Mouse (Mus musculus) bone marrow macrophage, adult 2 months (primary cell): ENCODE measurements at regions not wholly inside any gene's neighbourhood (a gene's known extent, or its start where the extent isn't known, plus 50 kb on each side); places are given as distances from the start of the nearest gene placed in this dataset.

Experiments
- H3K27ac ChIP-seq: 2 replicates; pipeline ENCODE4 v1.5.1; 2012; ENCODE audit warnings: low read depth, low read length; ENCODE audit not compliant: insufficient read depth
- H3K4me1 ChIP-seq: 2 replicates; pipeline ENCODE4 v1.6.1; 2012; ENCODE audit warnings: low read length; ENCODE audit not compliant: control insufficient read depth, insufficient read depth
- H3K4me3 ChIP-seq: 2 replicates; pipeline ENCODE4 v1.5.1; 2012; ENCODE audit warnings: mild to moderate bottlenecking, low read length, moderate library complexity; ENCODE audit not compliant: insufficient read depth
- CTCF ChIP-seq: IDR thresholded peaks from 2 replicates; pipeline ENCODE4 v1.5.1; 2012; ENCODE audit warnings: low read depth, mild to moderate bottlenecking, low read length, moderate library complexity
- POLR2A ChIP-seq: IDR thresholded peaks from 2 replicates; pipeline ENCODE4 v1.6.1; 2012; ENCODE audit warnings: mild to moderate bottlenecking, low read depth, low read length, borderline replicate concordance

GRCm38 (mm10) chr1:137387509-137387908, 427.3 kb upstream of the Nr5a2 start:
- Histone ChIP-seq H3K27ac (no peak overlapping the region), H3K4me1 (no peaks in the 10 kb centered on the region), H3K4me3 (no peak overlapping the region)
- TF ChIP-seq CTCF (no peak), POLR2A (no peak)

- TF ChIP-seq CTCF (no peak), POLR2A (no peak)
- Histone ChIP-seq H3K4me1 (no peaks in the 10 kb centered on the region), H3K27ac (no peak overlapping the region), H3K4me3 (no peak overlapping the region)
Measured at GRCm38 (mm10) chr1:137378072-137378985, 418.1 kb upstream of the Nr5a2 start.

- TF ChIP-seq CTCF (no peak), POLR2A (no peak)
- no peak overlapping the region for H3K27ac ChIP-seq
- H3K4me1 ChIP-seq: no peaks in the 10 kb centered on the region
- H3K4me3 ChIP-seq: no peak overlapping the region
Measured at GRCm38 (mm10) chr1:137376685-137377084, 416.4 kb upstream of the Nr5a2 start.

DNA sequence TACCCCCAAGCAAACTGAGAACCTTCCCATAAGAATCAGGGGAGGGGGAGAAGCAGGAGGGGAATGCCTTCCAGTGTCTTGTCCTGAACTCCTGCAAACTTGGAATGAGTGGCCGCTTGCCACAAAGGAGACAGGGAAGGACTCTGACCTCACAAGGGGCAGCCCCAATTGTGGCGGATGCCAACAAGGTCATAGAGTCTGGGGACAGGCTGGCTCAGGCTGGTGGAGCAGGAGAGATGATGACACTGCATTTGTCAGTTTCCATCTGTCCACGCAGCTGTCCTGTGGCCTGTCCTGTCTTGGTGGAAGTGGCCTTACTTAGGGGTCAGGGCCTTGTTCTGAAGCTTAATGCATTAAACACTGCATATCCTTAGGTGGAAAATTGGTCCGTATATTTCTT, 414.4 kb upstream of the Nr5a2 start:
- Histone ChIP-seq H3K4me3 (no peak overlapping the region), H3K27ac (no peak overlapping the region), H3K4me1 (no peaks in the 10 kb centered on the region)
- TF ChIP-seq CTCF: no peak

DNA sequence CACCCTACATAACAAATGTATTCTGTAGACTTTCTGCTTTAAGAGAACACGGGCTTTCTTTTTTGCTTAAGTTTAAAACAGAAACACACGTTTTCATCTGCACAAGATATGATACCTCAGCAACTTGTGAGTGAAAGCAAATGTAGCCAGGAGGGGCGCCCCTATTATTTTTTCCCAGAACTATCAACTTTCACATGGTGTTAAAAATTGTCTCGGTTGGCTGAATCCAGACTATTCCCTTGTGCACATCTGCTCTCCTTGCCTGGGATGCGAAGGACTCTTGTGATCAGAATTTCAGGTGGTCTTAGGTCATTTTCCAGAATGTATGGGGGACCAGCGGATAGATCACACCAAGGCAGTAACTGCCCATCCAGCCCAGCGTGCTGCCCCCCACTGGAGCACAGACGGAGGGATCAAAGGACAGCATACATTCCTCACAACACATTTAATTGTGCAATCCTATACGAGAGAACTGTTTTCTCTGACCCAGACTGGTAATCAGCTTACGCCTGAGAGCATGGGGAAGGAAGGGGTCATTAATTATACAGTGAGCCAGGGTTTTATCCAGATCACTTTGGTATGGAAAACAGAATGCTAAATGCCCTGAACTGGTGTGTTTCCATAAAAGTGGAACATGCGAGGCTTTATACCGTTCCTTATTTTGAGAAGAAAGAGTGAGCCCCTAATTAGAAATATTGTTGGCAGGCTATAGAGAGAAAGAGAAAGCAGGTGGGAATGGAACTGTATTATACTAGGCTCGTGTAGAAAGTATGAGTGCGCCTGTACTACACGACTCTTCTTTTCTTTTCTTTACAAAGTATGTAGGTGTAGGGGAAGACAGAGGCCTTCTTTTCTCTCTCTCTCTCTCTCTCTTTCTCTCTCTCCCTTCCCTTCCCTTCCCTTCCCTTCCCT, 413.5 kb upstream of the Nr5a2 start:
- no peak overlapping the region for H3K27ac ChIP-seq
- no peaks in the 10 kb centered on the region for H3K4me1 ChIP-seq
- TF ChIP-seq CTCF: no peak
- no peak overlapping the region for H3K4me3 ChIP-seq

GRCm38 (mm10) chr1:137372236-137372635, 412.0 kb upstream of the Nr5a2 start:
- Histone ChIP-seq H3K4me1 (no peaks in the 10 kb centered on the region), H3K4me3 (no peak overlapping the region), H3K27ac (no peak overlapping the region)
- TF ChIP-seq CTCF (no peak), POLR2A (no peak)

- no peak overlapping the region for H3K27ac ChIP-seq
Measured at GRCm38 (mm10) chr1:137364396-137364795, 404.1 kb upstream of the Nr5a2 start.

DNA sequence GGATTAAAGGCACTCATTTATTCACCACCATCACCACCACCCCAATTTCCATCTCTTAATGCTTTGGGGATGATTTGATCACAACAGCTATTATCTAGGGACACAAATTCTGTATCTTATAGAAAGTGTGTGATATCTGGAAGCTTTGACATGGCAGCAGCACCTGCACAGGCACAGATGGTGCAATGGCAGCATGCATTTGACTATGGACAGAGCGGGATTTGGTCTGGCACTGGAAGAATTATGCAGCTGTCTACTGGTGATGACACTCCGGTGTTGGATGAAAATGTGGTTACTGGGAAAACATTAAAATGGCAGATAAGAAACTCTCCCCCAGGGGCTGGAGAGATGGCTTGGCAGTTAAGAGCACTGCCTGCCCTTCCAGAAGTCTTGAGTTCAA, 403.7 kb upstream of the Nr5a2 start:
- Histone ChIP-seq H3K4me1 (no peaks in the 10 kb centered on the region), H3K27ac (no peak overlapping the region)
- TF ChIP-seq POLR2A (no peak), CTCF (no peak)

More at GRCm38 (mm10) chr1:137364396-137364795, 404.1 kb upstream of the Nr5a2 start:
- TF ChIP-seq POLR2A (no peak), CTCF (no peak)
- Histone ChIP-seq H3K4me1 (no peaks in the 10 kb centered on the region), H3K4me3 (no peak overlapping the region)

DNA sequence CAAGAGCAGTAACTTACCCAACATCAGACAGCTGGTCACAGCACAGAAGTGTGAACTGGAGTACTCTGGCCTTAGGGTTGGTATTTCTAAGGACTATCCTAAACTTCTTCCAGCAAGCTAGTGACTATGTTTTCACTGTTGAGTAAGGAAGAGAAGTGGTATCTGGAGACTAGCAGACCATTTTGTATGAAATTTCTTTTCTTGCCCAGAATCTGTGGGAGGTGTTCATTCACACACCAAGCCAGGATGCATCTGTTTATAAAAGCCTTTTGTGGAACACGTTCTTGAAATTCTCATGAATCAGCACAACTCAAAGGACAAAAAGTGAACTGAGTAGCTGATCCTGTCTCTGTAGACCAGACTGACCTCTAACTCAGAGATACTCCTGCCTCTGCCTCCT, 403.3 kb upstream of the Nr5a2 start:
- H3K4me3 ChIP-seq: no peak overlapping the region

More for the DNA sequence above, 403.7 kb upstream of the Nr5a2 start:
- no peak overlapping the region for H3K4me3 ChIP-seq

More for the DNA sequence above, 403.3 kb upstream of the Nr5a2 start:
- Histone ChIP-seq H3K27ac (no peak overlapping the region), H3K4me1 (no peaks in the 10 kb centered on the region)
- TF ChIP-seq POLR2A: no peak
- TF ChIP-seq CTCF: no peak
